Mouse (Mus musculus): ENCODE measurements at regions not wholly inside any gene's neighbourhood (a gene's known extent, or its start where the extent isn't known, plus 50 kb on each side); places are given as distances from the start of the nearest gene placed in this dataset.

DNA sequence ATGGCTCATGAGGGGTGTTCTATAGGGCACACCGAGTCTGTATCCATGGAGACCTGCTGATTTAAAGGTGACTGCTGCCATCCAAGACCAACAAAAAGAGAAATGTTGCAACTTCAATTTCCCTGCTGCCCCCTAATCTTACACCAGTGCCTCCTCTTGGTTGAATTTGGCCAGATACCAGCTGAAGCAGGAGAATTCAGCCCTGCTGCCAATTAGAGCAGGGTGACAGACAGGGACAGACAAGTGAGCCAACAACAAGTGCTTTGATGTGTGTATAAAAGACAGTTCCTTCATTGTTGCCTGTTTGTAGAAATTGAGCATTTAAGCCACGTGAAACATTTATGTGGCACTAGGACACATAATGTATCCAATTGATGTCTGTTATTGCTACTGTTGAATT lies 75.5 kb upstream of the Adamts5 start:
- DNase-seq (ENCODE audit: low spot score): no peak

DNA sequence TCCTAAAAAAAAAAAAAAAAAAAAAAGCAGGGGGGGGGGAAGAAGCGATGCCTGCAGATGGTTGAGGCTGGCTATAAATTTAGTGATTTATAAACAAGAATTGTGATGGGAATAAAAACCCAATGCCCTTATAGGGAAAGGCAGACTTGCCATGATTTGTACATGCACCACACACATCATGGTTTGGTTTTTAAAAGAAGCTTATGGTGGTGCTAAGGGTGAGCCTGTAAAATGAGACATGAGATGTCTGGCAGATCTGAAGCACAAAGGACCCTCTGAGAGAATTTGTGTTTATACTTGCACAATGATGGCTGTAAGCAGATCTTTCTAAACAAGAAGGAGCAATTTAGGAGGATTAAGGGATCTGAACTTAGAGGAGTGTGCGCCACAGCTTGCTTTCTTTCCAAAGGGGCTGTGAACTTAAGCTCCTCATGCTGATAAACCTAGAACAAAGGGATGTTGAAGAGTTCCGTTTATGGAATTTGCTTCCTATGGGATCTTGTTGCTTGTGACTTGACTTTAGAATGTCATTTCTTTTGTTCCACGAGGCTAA lies 65.3 kb upstream of the Adamts5 start:
- no peak for DNase-seq (ENCODE audit: low spot score)

DNA sequence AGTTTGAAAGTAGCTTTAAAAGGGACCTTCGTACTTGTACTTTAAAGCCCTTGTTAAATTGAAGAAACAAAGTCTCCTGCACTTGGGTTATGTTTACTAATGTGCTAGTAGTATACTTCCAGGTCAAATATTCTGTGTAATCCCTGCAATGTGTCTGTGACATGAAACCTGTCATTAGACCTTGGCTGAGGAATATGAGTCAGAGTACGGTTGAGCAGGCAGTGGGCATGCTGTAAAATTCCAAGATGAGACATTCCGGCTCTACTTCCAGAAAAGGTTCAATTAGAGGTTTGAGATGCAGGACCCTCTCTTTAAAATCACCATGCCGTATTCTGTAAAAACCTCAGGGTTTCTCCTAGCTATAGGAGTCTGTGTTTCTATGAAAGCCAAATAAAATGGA lies 64.6 kb upstream of the Adamts5 start:
- DNase-seq (ENCODE audit: low spot score): no peak

DNA sequence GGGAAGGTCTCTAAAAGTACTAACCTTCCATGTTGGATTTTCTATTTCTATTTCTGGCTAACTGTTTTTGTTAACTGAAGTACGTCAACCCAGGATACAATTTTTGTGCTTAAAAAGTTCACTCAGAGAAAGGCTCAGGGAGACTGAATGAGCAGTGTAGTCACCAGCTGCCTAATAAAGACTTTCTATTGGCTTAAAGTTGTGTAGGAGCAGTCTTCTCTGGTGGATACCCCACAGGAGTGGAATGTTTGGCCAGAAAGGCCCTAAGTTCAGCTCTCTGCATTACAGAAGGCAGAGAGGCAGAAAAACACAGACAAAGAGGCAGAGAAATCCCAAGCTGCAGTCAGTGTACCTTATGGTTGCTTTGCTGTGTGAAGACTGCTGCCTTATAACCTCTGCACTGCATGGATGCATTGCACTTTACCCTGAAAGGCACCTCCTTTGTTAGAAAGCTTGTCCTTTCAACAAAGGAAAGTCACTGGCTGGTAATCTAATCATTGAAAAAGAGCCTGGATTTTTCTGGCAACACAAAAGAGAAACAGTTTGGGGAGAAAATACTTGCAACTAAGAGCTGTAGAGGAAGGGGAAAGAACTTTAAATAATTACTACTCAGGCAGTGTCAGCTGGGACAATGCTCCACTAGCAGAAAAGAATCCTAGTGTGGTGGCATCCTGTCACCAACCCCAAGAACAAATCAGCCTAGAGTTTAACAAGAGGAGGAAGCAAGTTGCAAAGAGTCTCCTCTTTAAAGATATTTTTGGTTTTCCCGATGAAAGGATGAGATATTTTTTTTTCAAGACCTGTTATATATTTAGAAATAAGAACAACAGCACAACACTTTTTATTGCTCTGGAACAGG lies 63.0 kb upstream of the Adamts5 start:
- no peak for DNase-seq (ENCODE audit: low spot score)

DNA sequence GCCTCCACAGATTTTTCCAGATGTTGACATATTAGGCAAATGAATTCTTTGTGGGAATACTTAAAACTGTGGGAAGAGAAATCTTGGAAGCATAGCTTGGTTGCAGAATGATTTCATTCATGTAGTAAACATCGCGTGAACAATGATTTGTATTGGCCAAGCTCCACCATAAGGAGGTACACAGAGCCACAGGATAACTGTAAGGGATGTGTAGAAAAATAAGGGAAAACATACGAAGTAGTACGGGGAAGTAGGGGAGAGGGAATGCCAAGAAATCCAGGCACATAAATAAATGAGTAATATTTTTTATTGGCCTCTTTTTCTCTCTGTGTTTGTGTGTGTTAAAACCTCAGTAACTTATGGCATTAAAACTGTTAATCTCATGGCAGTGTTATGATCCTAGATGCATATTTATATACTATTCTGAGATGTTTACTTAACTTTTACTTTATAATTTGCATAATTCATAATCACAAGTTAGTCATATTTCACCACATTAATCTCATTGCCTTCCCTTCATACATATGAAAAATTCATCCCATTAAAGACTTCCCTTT lies 54.5 kb upstream of the Adamts5 start:
- DNase-seq (ENCODE audit: low spot score): no peak

DNA sequence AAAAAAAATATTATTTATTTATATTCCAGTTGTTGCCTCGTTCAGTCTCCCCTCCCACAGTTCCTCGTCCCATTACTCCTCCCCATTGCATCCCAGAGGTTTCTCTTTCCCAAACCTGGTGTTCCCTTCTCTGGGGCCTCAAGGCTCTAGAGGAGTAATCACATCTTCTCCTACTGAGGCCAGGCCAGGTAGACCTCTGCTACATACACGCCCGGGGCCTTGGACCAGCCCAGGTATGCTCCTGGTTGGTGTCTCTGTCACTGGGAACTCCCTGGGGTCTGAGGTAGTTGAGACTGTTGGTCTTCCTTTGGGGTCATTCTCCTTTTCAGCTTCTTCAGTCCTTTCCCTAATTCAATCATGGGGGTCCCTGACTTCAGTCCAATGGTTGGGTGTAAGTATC lies 50.0 kb upstream of the Adamts5 start:
- DNase-seq (ENCODE audit: low spot score): no peak

All from retina, embryonic 14.5 days (tissue).